Mouse (Mus musculus) urinary bladder, postnatal 25 days (tissue): ENCODE measurements around the gene Foxr1.

ENCODE experiments used
- DNase-seq: peaks from one replicate; pipeline ENCODE4 v3.0.0; 2022; ENCODE audit warnings: low spot score

Gene Foxr1

GRCm38 (mm10) chr9:44440961-44441360 lies at the start of gene Foxr1:
Gene Foxr1, minus strand, starts transcription at chr9:44441136.
- DNase-seq, result no peak

GRCm38 (mm10) chr9:44490086-44490967 lies 49.4 kb upstream of the Foxr1 start:
- peak; percentile 12 for DNase-seq

DNA sequence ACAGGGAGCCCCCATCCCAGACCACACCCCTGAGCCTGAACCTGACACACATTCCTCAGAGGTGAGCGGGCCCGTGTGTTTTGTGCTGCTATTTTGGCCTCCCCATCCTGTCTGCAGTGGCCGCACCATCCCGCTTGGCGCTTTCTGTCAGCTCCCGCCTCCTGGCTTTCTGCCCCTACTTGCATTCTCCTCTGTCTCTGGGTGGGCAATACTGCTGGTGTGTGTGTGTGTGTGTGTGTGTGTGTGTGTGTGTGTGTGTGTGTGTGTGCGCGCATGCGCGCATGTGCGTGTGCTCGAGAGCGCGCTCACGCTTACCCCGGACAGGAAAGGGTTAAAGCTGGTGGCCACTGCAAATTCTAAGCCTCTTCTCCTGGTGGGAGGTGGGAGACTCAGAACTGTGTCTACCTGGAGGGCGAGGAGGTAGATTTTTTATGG lies 48.7 kb upstream of the Foxr1 start:
- DNase-seq, result peak; percentile 39

- peak; percentile 44 for DNase-seq
Measured at GRCm38 (mm10) chr9:44488855-44489381, 48.0 kb upstream of the Foxr1 start.

- peak; percentile 25 for DNase-seq
Measured at GRCm38 (mm10) chr9:44488416-44488815, 47.5 kb upstream of the Foxr1 start.

GRCm38 (mm10) chr9:44487441-44487840 lies 46.5 kb upstream of the Foxr1 start:
- peak; percentile 57 for DNase-seq

- peak; percentile 36 for DNase-seq
Measured at GRCm38 (mm10) chr9:44486741-44487421, 45.9 kb upstream of the Foxr1 start.

DNA sequence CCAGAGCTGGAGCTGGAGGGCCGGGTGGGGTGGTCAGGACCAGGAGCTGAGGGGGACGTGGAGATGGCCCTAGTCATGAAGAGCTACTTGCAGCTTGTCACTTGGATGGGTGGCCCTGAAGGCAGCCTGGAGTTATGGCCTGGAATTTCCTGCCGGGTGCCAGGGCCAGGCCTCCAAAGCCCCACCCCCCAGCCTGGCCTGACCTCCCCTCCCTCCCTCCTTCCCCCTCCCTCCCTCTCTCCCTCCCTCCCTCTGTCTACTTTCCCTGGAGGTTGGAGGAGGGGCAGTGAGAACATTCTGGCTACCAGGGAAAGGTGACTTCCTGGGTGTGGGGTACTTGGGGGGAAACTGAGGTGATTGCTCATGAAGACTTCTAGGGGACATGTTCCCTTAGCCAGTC lies 45.4 kb upstream of the Foxr1 start:
- peak; percentile 52 for DNase-seq

- DNase-seq, result no peak
Measured at GRCm38 (mm10) chr9:44485516-44486161, 44.7 kb upstream of the Foxr1 start.

DNA sequence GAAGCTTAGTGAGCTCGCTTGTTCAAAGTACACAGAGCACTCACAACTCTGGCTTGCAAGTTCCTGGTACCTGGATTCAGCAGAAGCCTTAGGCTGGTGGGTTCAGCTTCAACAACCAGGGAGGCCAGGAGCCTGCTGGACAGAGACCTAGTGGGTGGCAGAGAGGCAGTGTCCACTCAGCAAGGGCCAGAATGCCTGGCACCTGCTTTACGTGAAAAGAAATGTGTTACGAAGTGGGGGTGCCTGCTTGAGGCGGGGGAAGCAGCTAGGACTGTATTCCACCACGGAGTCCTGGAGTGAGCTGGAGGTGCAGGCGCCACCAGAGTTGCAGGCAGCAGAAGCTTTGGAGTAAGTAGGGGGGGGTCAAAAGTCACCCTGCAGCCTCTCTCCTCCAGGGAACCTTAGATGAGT lies 44.2 kb upstream of the Foxr1 start:
- no peak for DNase-seq

DNA sequence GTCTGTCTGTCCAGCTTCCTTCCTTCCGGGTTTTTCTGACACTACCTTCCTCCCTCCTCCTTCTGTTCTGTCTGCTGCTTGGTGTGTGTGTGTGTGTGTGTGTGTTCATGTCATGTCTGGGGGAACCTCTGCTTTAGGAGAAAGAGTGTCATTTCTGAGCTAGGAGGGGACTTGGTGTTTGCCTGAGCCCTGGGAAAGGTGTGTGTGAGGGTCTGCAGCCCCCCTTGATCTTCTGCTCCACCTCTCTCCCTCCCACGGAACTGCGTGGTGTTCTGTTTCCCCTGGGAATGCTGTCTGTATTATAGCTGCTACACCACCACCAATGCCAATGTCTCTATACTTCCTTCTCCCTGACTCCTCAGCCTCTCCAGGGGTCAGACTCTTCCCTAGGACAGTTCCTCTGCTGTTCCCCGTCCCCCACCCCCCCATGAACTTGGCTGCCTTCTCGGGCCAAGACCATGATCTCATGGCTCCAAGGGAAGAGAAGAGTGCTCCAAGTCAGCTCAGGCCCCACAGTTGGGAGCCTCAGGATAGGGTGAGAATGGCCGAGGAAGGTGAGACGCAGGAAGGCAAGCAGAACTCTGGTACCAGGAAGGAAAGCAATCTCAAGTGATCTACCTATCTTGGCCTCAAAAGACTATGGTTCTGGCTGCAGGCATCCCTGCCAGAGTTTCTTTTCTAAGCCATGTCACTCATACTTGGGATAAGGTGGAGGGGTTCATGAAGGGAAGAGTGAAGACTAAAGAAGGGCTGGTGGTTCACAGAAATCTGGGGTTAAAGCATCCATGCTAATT lies 43.6 kb upstream of the Foxr1 start:
- DNase-seq, result no peak

- DNase-seq, result peak; percentile 53
Measured at GRCm38 (mm10) chr9:44483510-44484044, 42.6 kb upstream of the Foxr1 start.

- DNase-seq, result no peak
Measured at GRCm38 (mm10) chr9:44483041-44483509, 42.1 kb upstream of the Foxr1 start.

GRCm38 (mm10) chr9:44482552-44482951 lies 41.6 kb upstream of the Foxr1 start, which contains the start of gene Bcl9l:
Gene Bcl9l, plus strand, starts transcription at chr9:44482825.
- DNase-seq, result peak; percentile 93

DNA sequence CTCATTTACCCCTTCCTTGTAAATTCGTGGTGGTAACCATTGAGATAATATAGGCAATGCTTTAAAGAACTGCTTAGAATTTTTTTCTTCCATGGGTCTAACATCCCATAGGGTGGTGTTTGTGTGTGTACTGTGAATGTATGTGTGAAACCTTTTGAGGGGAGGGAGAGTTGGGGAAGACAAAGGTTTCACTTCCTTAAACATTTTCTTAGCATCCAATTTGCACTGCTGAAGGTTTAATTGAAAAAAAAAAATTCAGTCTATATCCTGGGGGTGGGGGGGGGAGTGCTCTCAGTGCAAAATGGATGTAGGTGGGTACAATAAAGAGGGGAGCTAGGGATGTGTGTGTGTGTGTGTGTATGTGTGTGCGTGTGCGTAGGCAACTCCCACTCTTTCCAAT lies 41.2 kb upstream of the Foxr1 start:
- DNase-seq, result no peak

DNA sequence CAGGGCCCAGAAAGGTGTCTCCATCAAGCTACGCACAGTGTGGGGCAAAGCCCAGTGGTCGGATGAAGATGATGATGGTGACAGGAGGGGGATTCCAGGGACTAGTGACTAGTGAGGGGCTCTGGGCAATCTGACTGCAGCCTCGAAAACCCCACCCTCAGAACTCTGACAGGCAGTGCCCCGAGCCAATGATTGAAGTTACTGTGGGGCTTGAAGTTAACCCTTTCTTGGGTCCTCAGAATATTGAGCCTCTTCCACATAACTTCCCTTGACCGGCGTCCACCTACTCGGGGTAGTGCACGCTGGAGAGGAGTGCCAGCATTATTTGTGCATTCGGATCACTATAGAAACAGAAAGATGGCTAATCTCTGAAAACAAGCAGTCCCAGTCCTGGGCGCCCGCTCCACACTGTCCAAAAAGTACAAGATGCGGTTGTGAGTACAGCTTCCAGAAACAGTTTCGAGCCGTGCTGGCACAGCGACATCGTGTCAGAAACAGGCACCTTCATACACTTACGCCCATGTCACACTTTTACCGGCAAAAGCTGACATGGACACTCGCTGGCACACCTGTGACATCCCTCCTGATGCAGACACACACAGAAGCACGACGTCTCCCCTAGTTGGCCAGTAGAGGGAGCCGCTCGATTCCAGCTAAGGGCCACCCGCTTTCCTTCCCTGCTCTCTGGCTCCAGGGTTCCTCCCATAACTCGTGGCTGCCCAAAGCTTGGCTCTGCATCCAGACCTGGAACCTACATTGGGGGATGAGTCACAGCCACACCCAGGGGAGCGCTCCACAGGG lies 38.9 kb upstream of the Foxr1 start:
- DNase-seq, result peak; percentile 83

DNA sequence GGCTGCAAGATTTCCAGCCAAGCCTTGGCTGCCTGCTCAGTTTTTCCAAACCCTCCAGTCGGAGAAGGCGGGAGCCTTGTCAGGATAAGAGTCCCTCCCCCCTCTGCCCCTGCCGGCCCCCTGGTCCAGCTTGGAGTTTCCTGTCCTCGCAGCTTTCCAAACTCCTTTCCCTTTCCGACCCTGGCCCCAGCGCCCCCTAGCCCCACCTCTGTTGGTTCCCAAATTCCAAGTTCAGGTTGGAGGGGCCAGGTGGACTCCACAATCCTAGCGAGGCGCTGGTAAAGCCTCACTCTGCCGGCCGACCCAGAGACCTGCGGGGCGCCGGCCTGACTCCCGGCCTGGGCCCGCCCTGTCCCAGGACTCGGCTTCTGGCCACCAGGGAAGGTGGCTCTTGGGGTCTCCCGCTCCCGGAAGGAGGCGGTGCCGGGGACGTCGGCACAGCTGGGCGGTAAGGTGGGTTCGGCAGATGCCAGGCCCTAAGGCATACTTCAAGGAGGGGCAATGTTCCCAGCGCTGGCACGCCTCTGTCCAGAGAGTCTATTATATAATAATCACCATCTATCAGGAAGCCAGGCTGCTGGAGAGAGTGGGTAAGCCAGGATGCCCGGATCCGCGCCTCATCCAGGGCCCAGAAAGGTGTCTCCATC lies 38.1 kb upstream of the Foxr1 start:
- DNase-seq, result peak; percentile 63

- DNase-seq, result peak; percentile 67
Measured at GRCm38 (mm10) chr9:44478229-44478921, 37.4 kb upstream of the Foxr1 start.
